In genomic region chr11:48775483-48775882, GRCm38 (mm10) we compare ENCODE assay signal across 9 mouse cellular contexts. TPM values are rescaled to one million over a fixed set of nuclear protein-coding genes. Genes with fewer than 3 reads are reported as not detected.
A peak's percentile ranks its signal among the peaks of the same experiment; 100 is the strongest.
DNase-seq lines count a peak whose midpoint lies in the region; ATAC-seq lines count a peak whose summit lies in the region.
"Had no signal": no experiment of that assay in that cellular context is flagged by ENCODE, and none has a peak within 500 bp of the region (broad histone marks: within the 10 kb centered on the region; RNA-seq: fewer than 3 reads in every experiment).

No protein-coding gene starts in this region.

- peak; percentile 93 for DNase-seq in heart, adult 11 months
- DNase-seq in NIH3T3 (ENCODE audit: low read depth) = peak; percentile 78
- DNase-seq in hindbrain, embryonic 10.5 days (ENCODE audit: low spot score) = peak; percentile 61
- DNase-seq in limb, embryonic 11.5 days (ENCODE audit: low spot score) = peak; percentile 81
- peak; percentile 58 for DNase-seq in neural tube, embryonic 10.5 days (ENCODE audit: extremely low spot score, low spot score)

- no peaks in the 10 kb centered on the region for H3K9me3 ChIP-seq in heart, embryonic 12.5 days (replicated peaks)
- H3K9me3 ChIP-seq in embryonic facial prominence, embryonic 12.5 days = no peaks in the 10 kb centered on the region
- no peaks in the 10 kb centered on the region for H3K9me3 ChIP-seq in hindbrain, embryonic 10.5 days
- H3K9me3 ChIP-seq in limb, embryonic 11.5 days (ENCODE audit: control insufficient read depth, low read length) = no peaks in the 10 kb centered on the region
- H3K9me3 ChIP-seq: liver, embryonic 15.5 days had no signal

- H3K27ac ChIP-seq in heart, embryonic 12.5 days (ENCODE audit: poor library complexity, severe bottlenecking) = no peak overlapping the region
- H3K27ac ChIP-seq in embryonic facial prominence, embryonic 12.5 days = no peak overlapping the region
- H3K27ac ChIP-seq in hindbrain, embryonic 10.5 days = no peak overlapping the region
- H3K27ac ChIP-seq in limb, embryonic 11.5 days (replicated peaks; ENCODE audit: low read depth, low read length) = no peak overlapping the region
- H3K27ac ChIP-seq: liver, embryonic 15.5 days had no signal

- no peaks in the 10 kb centered on the region for H3K36me3 ChIP-seq in heart, embryonic 12.5 days
- no peaks in the 10 kb centered on the region for H3K36me3 ChIP-seq in embryonic facial prominence, embryonic 12.5 days
- H3K36me3 ChIP-seq in hindbrain, embryonic 10.5 days = no peaks in the 10 kb centered on the region
- no peaks in the 10 kb centered on the region for H3K36me3 ChIP-seq in limb, embryonic 11.5 days (ENCODE audit: control insufficient read depth, insufficient read depth, low read length)
- H3K36me3 ChIP-seq: liver, embryonic 15.5 days had no signal

- WGBS in heart, embryonic 12.5 days = 2% methylated on average over 7 of the region's 7 CpGs
- 2% methylated on average over 7 of the region's 7 CpGs for WGBS in embryonic facial prominence, embryonic 12.5 days
- 4% methylated on average over 7 of the region's 7 CpGs for WGBS in hindbrain, embryonic 10.5 days
- 2% methylated on average over 7 of the region's 7 CpGs for WGBS in limb, embryonic 11.5 days

- ATAC-seq in heart, embryonic 12.5 days (ENCODE audit: insufficient number of reproducible peaks, low FRiP score) = no peak
- ATAC-seq in embryonic facial prominence, embryonic 12.5 days (ENCODE audit: insufficient number of reproducible peaks, insufficient read depth, low FRiP score, low TSS enrichment) = no peak
- ATAC-seq in limb, embryonic 11.5 days (ENCODE audit: insufficient number of reproducible peaks, low FRiP score, low TSS enrichment, low read depth) = no peak
- no peak for ATAC-seq in monocyte, adult 5-6 weeks (replicated peaks; ENCODE audit: insufficient number of reproducible peaks, low FRiP score, low TSS enrichment, poor library complexity, severe bottlenecking)

- no peaks in the 10 kb centered on the region; the same call in 1 of the 2 replicates for H3K4me1 ChIP-seq in heart, embryonic 12.5 days (replicated peaks)
- no peaks in the 10 kb centered on the region; the same call in 1 of the 2 replicates for H3K4me1 ChIP-seq in embryonic facial prominence, embryonic 12.5 days
- H3K4me1 ChIP-seq in hindbrain, embryonic 10.5 days (replicated peaks) = no peaks in the 10 kb centered on the region
- H3K4me1 ChIP-seq in limb, embryonic 11.5 days (ENCODE audit: control insufficient read depth, insufficient read depth, low read length) = no peaks in the 10 kb centered on the region

- H3K4me2 ChIP-seq in heart, embryonic 12.5 days = no peak overlapping the region
- peak overlapping the region; percentile 28; the same call in 1 of the 2 replicates for H3K4me2 ChIP-seq in embryonic facial prominence, embryonic 12.5 days (replicated peaks)
- no peak overlapping the region for H3K4me2 ChIP-seq in limb, embryonic 11.5 days (ENCODE audit: low read depth, severe bottlenecking)
- H3K4me2 ChIP-seq: liver, embryonic 15.5 days had no signal

- H3K9ac ChIP-seq in heart, embryonic 12.5 days = no peak overlapping the region
- H3K9ac ChIP-seq in embryonic facial prominence, embryonic 12.5 days = no peak overlapping the region
- no peak overlapping the region for H3K9ac ChIP-seq in limb, embryonic 11.5 days (ENCODE audit: low read length)
- H3K9ac ChIP-seq: liver, embryonic 15.5 days had no signal

- H3K4me3 ChIP-seq in heart, embryonic 12.5 days = no peak overlapping the region
- no peak overlapping the region for H3K4me3 ChIP-seq in embryonic facial prominence, embryonic 12.5 days
- no peak overlapping the region for H3K4me3 ChIP-seq in hindbrain, embryonic 10.5 days
- no peak overlapping the region for H3K4me3 ChIP-seq in limb, embryonic 11.5 days (ENCODE audit: low read depth, low read length)
- H3K4me3 ChIP-seq: liver, embryonic 15.5 days had no signal

- no peaks in the 10 kb centered on the region for H3K27me3 ChIP-seq in heart, embryonic 12.5 days (replicated peaks)
- H3K27me3 ChIP-seq in embryonic facial prominence, embryonic 12.5 days = no peaks in the 10 kb centered on the region
- no peaks in the 10 kb centered on the region for H3K27me3 ChIP-seq in hindbrain, embryonic 10.5 days (ENCODE audit: insufficient read depth, poor library complexity, severe bottlenecking)
- no peaks in the 10 kb centered on the region for H3K27me3 ChIP-seq in limb, embryonic 11.5 days (ENCODE audit: control insufficient read depth, insufficient read depth, low read length)
- H3K27me3 ChIP-seq: liver, embryonic 15.5 days had no signal

RNA-seq across cellular contexts. Expression of gene Rack1, which starts 24.6 kb away (rescaled TPM):
- polyA plus RNA-seq in heart, embryonic 12.5 days (2016; fragmentation: Nextera tagmentation; extraction: Ambion mirVana) = 397 and 428 TPM in 2 replicates
- polyA plus RNA-seq in embryonic facial prominence, embryonic 12.5 days (2016; fragmentation: Nextera tagmentation; extraction: Ambion mirVana) = 660 and 665 TPM in 2 replicates
- 672 and 778 TPM in 2 replicates for polyA plus RNA-seq in hindbrain, embryonic 10.5 days (2016; fragmentation: Nextera tagmentation; extraction: Ambion mirVana)
- polyA plus RNA-seq in limb, embryonic 11.5 days (2014; fragmentation: Nextera tagmentation; extraction: Ambion mirVana) = 805 and 864 TPM in 2 replicates
- total RNA-seq in monocyte, adult 5-6 weeks (2017) = 995 to 1,435 TPM (median 1,367 TPM) in 3 replicates

RNA-seq across cellular contexts. Expression of gene Trim41, which starts 41.7 kb away (rescaled TPM):
- polyA plus RNA-seq in heart, embryonic 12.5 days (2016; fragmentation: Nextera tagmentation; extraction: Ambion mirVana) = 4.3 and 4.4 TPM in 2 replicates
- polyA plus RNA-seq in embryonic facial prominence, embryonic 12.5 days (2016; fragmentation: Nextera tagmentation; extraction: Ambion mirVana) = 6.7 and 7.1 TPM in 2 replicates
- 4.5 and 5.1 TPM in 2 replicates for polyA plus RNA-seq in hindbrain, embryonic 10.5 days (2016; fragmentation: Nextera tagmentation; extraction: Ambion mirVana)
- polyA plus RNA-seq in limb, embryonic 11.5 days (2014; fragmentation: Nextera tagmentation; extraction: Ambion mirVana) = 5.7 TPM in 2 replicates
- 52.9 to 85.7 TPM (median 59.4 TPM) in 3 replicates for total RNA-seq in monocyte, adult 5-6 weeks (2017)

RNA-seq across cellular contexts. Expression of gene Trim7, which starts 50.5 kb away (rescaled TPM):
- polyA plus RNA-seq in heart, embryonic 12.5 days (2016; fragmentation: Nextera tagmentation; extraction: Ambion mirVana) = 0.39 and 0.52 TPM in 2 replicates
- 0.65 and 1.5 TPM in 2 replicates for polyA plus RNA-seq in embryonic facial prominence, embryonic 12.5 days (2016; fragmentation: Nextera tagmentation; extraction: Ambion mirVana)
- polyA plus RNA-seq in hindbrain, embryonic 10.5 days (2016; fragmentation: Nextera tagmentation; extraction: Ambion mirVana) = 0.26 and 0.30 TPM in 2 replicates
- 0.25 and 0.41 TPM in 2 replicates for polyA plus RNA-seq in limb, embryonic 11.5 days (2014; fragmentation: Nextera tagmentation; extraction: Ambion mirVana)
- total RNA-seq in monocyte, adult 5-6 weeks (2017) = 9.4 to 15.9 TPM (median 15.5 TPM) in 3 replicates

RNA-seq across cellular contexts. Expression of gene Gm12184, which starts 51.0 kb away (rescaled TPM):
- 3.3 and 5.3 TPM in 2 replicates for polyA plus RNA-seq in heart, embryonic 12.5 days (2016; fragmentation: Nextera tagmentation; extraction: Ambion mirVana)
- polyA plus RNA-seq in embryonic facial prominence, embryonic 12.5 days (2016; fragmentation: Nextera tagmentation; extraction: Ambion mirVana) = 6.9 and 7.0 TPM in 2 replicates
- polyA plus RNA-seq in hindbrain, embryonic 10.5 days (2016; fragmentation: Nextera tagmentation; extraction: Ambion mirVana) = 3.5 and 4.7 TPM in 2 replicates
- polyA plus RNA-seq in limb, embryonic 11.5 days (2014; fragmentation: Nextera tagmentation; extraction: Ambion mirVana) = 9.4 and 13.5 TPM in 2 replicates
- total RNA-seq in monocyte, adult 5-6 weeks (2017) = 7.5 to 29.4 TPM (median 12.2 TPM) in 3 replicates
